Mouse (Mus musculus) embryonic fibroblast, embryonic 13.5 days (primary cell): ENCODE data around the gene Gpr132.

ENCODE experiments used
- CTCF ChIP-seq: IDR thresholded peaks from 2 replicates; pipeline ENCODE4 v1.5.1; 2011; ENCODE audit warnings: mild to moderate bottlenecking, control low read depth, low read length, moderate library complexity, borderline replicate concordance; ENCODE audit not compliant: insufficient read depth
- POLR2A ChIP-seq: IDR thresholded peaks from 2 replicates; pipeline ENCODE4 v1.6.1; 2011; ENCODE audit warnings: low read depth, mild to moderate bottlenecking, control low read depth, low read length, moderate library complexity

GRCm38 (mm10) chr12:112832411-112832810, 35.6 kb downstream of the Gpr132 start:
- TF ChIP-seq CTCF (no peak), POLR2A (no peak)
